Mouse (Mus musculus) left cerebral cortex, adult 18-20 months (tissue): Measurements from ENCODE around the gene Gsc. TPM values are rescaled to one million over a fixed set of nuclear protein-coding genes. Genes with fewer than 3 reads are reported as not detected.
"Not testable (repeated sequence)": the region's sequence is repeated elsewhere in the genome, so short reads cannot be mapped to it uniquely, and the experiment has no call there.

Experiments used
- DNase-seq, 2 experiments: peaks; one replicate each; pipeline ENCODE4 v3.0.0; 2021 to 2022; ENCODE audit warnings: low spot score in 2 of 2, mixed read lengths in 1 of 2
- total RNA-seq, 2 experiments: library from RNA; stranded (reverse); gene quantifications; 2 replicates each; pipeline ENCODE4 v1.2.3; 2021

The Gsc gene
- total RNA-seq, 2 experiments from 2014 or later = not detected

- DNase-seq = no peak
These were observed 13.8 kb downstream of the Gsc start for GRCm38 (mm10) chr12:104459377-104459776.

GRCm38 (mm10) chr12:104453002-104453401 is 20.1 kb downstream of the Gsc start:
- no peak for DNase-seq

GRCm38 (mm10) chr12:104450257-104450656 is 22.9 kb downstream of the Gsc start:
- DNase-seq = no peak

GRCm38 (mm10) chr12:104448099-104448498 is 25.0 kb downstream of the Gsc start:
- DNase-seq = peak; percentile 41 to 61

GRCm38 (mm10) chr12:104447056-104447455 is 26.1 kb downstream of the Gsc start:
- DNase-seq = not testable (repeated sequence)

- DNase-seq = no peak
These were observed 29.4 kb downstream of the Gsc start for GRCm38 (mm10) chr12:104443716-104444115.

- peak; percentile 90 for DNase-seq
These were observed 32.9 kb downstream of the Gsc start for GRCm38 (mm10) chr12:104440087-104440760.

GRCm38 (mm10) chr12:104433951-104434735 is 39.0 kb downstream of the Gsc start:
- DNase-seq = no peak

- no peak for DNase-seq
These were observed 39.9 kb downstream of the Gsc start for GRCm38 (mm10) chr12:104433214-104433613.

- DNase-seq = no peak
These were observed 41.8 kb downstream of the Gsc start for GRCm38 (mm10) chr12:104431359-104431758.

- peak; percentile 21 to 36 for DNase-seq
These were observed 46.2 kb downstream of the Gsc start for GRCm38 (mm10) chr12:104426915-104427314.

- no peak for DNase-seq
These were observed 47.5 kb downstream of the Gsc start for GRCm38 (mm10) chr12:104425591-104425990.

GRCm38 (mm10) chr12:104422615-104423392 is 50.3 kb downstream of the Gsc start:
- no peak for DNase-seq

Other genes with a start within 250 kb of the Gsc start
- under 1 TPM in 1 of 2 experiments, not detected in 1; 0.44 TPM for gene Serpina3g, start 237.1 kb downstream of the Gsc start, total RNA-seq
- not detected for gene Serpina3i, start 210.2 kb downstream of the Gsc start, total RNA-seq
- gene Serpina3j, start 158.8 kb downstream of the Gsc start, total RNA-seq = not detected
- gene Serpina3k, start 134.8 kb downstream of the Gsc start, total RNA-seq = not detected
- gene Serpina3m, start 134.8 kb downstream of the Gsc start, total RNA-seq = under 1 TPM in 1 of 2 experiments, not detected in 1; 0.21 TPM
- 10 to 100 TPM; 13.4 to 20.2 TPM for gene Serpina3n, start 66.6 kb downstream of the Gsc start, total RNA-seq